Mouse (Mus musculus): ENCODE measurements around the gene Selenow. TPM values are rescaled to one million over a fixed set of nuclear protein-coding genes. Genes with fewer than 3 reads are reported as not detected.

Selenow gene
- total RNA-seq (2023), result 190 TPM

DNA sequence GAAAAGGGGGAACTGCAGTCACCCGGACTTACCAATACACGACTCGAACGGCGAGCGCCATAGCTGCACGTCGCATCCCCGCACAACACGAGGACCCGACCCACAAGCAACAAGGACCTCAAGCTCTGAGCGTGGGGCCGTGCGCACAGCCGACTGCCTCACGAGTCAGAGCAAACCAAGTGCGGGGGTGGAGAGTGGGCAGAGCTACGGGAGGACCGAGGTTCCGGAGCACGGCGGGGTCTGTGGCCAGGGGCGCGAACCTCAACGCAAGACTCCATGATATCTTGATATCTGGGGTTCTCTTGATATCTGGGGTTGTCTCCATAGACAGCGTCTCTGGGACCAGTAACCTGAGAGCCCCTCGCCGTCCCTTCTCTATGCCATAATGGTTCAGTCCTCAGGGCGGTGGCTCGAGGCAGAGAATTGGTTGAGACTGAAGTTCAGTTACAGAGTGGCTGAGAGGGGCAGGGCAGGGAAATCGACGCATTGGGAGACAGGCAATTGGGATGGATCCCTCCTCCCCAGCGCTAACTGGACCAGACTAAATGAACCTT lies at the start of gene Selenow:
Gene Selenow, minus strand, starts transcription at position 183 of the 554 bp plus-strand sequence.

DNA sequence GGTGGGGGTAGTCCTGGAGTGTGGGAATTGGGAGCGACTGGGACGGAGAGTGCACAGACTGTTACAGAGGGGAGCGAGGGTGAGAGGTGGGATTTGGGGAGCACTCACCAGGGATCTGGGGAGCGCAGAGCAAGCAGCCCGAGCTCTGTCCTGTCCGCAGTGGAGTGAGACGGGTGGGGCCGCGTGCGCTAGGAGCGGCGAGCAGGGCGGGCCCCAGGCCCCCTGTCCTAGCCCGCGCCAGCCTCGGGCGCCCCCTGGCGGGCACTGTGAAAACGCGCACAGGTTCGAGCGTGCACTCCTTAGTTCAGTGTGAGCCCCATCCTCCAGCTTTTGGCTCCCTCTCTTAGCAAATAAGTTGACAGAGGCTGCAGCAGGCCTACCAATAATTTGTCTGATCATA lies 45.1 kb upstream of the Selenow start, which contains the start of gene Ehd2:
Gene Ehd2, minus strand, starts transcription at position 256 of the 400 bp plus-strand sequence.

DNA sequence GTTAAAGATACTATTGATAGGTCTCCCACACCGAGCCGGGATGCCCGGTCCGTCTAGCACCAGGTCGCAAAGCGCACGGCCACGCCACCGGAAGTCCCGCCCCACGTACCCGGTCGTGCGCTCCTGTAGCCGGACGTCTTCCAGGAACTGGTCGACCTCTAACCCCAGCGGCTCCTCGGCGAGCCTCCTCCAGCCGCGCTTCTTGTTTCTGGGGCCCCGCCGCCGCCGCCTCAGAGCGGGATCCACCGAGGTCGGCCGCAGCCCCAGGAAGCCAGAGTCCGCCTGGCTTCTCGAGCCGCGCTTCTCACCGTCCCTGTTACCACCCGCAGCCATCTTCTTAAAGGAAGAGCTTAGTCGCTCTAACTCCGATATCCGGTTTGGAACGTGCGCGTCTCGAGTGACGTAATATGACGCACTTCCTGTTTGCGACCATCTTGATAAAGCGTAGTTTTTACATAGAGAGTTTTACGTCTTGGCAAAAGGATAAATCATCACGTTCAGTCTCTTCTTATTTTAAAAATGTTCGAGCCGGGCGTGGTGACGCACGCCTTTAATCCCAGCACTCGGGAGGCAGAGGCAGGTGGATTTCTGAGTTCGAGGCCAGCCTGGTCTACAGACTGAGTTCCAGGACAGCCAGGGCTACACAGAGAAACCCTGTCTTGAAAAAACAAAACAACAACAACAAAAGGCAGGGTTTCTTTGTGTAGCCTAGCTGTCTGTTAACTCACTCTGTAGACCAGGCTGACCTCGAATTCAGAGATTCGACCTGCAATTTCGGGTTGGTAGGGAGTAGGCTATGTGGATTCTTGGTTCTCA lies 23.7 kb upstream of the Selenow start, which contains the start of gene Nop53:
Gene Nop53, minus strand, starts transcription at position 354 of the 816 bp plus-strand sequence.

DNA sequence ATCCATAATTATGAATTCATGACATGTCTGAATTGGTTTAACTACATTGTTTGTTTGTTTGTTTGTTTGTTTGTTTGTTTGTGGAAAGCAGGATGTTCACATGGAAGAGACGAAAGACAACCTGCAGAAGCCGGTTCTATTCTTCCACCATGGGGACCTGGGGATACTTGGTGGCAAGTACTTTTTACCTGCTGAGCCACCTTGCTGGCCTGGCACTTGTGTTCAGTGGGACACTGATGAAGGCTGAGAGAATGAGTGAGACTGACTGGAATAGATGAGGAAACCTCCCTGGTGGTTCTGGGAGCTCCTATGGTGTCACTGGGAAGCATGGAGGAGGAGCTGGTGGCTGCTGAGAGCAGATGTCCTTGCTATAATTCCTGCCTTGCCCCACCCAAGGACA lies 39.9 kb downstream of the Selenow start, which contains the start of gene Crxos:
Gene Crxos, plus strand, starts transcription at position 301 of the 400 bp plus-strand sequence.

DNA sequence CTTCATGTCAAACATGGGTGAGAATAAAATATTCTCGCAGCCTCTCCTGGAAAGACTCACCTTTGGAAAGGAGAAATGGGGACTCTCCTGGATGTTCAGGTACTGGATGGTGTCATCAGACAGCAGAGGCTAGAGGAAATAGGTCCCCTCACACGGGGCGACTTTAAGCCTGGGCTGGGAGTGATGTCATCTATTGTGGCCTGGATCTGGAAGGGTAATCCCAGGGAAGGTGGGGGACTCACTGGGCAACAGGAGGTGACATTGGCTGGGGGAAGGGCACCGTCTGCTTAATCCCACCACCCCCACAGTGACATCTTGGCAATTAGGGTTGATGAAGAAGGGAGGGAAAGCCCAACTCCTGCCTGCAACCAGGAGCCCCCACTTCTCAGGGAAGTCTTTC lies 42.4 kb downstream of the Selenow start, which contains the start of gene Crx:
Gene Crx, minus strand, starts transcription at position 213 of the 400 bp plus-strand sequence.

Other genes with a start within 250 kb of the Selenow start
- gene Obox5, start 172.3 kb downstream of the Selenow start, total RNA-seq (2023), result not detected
- gene Obox6, start 82.7 kb downstream of the Selenow start, total RNA-seq (2023), result not detected
- gene Crx, start 42.4 kb downstream of the Selenow start, total RNA-seq (2023), result not detected
- gene Crxos, start 39.8 kb downstream of the Selenow start, total RNA-seq (2023), result not detected
- 534 TPM for gene Nop53, start 23.7 kb upstream of the Selenow start, total RNA-seq (2023)
- 0.86 TPM for gene Ehd2, start 45.2 kb upstream of the Selenow start, total RNA-seq (2023)
- 77.1 TPM for gene Bicra, start 125.5 kb upstream of the Selenow start, total RNA-seq (2023)
- gene Zfp541, start 139.4 kb upstream of the Selenow start, total RNA-seq (2023), result not detected
- 209 TPM for gene Napa, start 176.1 kb upstream of the Selenow start, total RNA-seq (2023)
- 35.1 TPM for gene Kptn, start 197.5 kb upstream of the Selenow start, total RNA-seq (2023)
- gene Slc8a2, start 207.4 kb upstream of the Selenow start, total RNA-seq (2023), result 0.21 TPM

Measured in CD8-positive naive resting alpha-beta T cell, adult 57 days (primary cell).